Mouse (Mus musculus) spleen, postnatal 0 days (tissue): ENCODE measurements around the gene Bcl6b. TPM values are rescaled to one million over a fixed set of nuclear protein-coding genes. Genes with fewer than 3 reads are reported as not detected.

Experiments
- microRNA counts: library from miRNA; unstranded; fragments of <30 nt; microRNA quantifications from one replicate; lab custom pipeline; 2015
- polyA plus RNA-seq: library from polyadenylated mRNA; unstranded; fragments of >200 nt; fragmentation: Nextera tagmentation; extraction: Ambion mirVana; gene quantifications from 2 replicates; pipeline ENCODE4 v1.2.1, GENCODE M21; 2015

The Bcl6b gene
- 5.9 and 8.2 TPM in 2 replicates for polyA plus RNA-seq

DNA sequence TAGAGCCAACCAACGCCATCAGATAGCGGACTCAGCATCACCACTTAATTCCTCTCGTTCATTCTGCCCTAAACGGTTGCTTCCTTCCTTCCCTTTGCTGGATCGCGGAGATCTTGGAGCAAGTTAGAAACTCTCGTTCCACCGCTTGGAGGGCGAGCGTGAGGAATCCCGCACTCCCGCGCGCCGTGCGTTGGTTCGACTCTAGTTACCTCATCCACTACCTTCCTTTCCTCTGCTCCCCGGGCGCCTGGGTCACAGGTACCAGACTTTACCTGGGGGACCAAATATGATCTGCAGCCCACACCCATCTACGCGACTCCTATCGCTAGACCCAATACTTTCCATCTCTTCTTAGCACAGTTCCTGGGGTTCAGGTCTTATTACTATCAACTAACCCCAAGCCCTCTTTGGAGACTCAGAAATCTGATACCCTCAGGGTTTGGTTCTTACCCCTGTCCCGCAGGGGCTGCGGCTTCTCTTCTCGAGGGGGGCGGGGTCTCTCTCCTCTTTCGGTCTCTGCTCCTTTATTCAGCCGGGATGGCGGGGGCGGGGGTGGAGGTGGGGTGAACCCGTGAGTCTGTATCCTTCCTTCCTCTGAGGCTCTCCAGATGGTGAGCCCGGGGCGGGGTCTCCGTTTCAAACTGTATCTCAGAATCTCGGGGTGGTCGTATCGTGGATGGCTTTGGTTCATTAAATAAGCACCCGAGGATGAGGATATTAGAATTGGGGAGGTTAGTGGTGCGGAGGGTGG is at the start of gene Bcl6b:
TSS of gene Bcl6b (minus strand) at position 539 of the 751 bp plus-strand sequence.

DNA sequence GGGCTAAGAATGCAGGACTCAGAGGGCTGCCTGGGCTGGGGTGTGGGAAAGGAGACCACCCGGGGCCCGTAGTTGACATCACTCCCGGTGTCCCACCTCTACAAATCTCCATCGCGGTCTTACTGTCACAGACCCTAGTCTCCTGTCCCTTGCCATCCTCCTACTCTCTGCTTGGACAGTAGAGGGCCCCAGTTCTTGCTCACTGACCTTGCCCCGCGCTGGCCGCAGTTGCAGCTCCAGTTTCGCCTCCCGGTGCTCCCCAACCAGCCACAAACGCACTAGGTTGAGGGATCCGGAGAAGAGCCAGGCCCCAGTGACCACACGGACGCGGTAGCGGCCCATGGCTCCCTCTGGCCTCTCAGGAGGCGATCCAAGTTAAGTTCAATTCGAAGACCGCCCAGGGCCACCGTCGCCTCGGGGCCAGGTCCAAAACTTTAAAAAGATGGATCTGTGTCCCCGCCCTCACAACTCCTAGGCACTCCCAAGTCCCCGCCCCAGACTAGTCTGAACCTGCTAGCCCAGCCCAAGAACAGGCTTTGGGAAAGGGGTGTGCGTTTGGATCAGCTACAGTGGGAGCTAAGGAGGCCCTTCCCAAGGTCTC is 25.4 kb upstream of the Bcl6b start, which contains the start of gene Alox12:
TSS of gene Alox12 (minus strand) at position 423 of the 601 bp plus-strand sequence.

DNA sequence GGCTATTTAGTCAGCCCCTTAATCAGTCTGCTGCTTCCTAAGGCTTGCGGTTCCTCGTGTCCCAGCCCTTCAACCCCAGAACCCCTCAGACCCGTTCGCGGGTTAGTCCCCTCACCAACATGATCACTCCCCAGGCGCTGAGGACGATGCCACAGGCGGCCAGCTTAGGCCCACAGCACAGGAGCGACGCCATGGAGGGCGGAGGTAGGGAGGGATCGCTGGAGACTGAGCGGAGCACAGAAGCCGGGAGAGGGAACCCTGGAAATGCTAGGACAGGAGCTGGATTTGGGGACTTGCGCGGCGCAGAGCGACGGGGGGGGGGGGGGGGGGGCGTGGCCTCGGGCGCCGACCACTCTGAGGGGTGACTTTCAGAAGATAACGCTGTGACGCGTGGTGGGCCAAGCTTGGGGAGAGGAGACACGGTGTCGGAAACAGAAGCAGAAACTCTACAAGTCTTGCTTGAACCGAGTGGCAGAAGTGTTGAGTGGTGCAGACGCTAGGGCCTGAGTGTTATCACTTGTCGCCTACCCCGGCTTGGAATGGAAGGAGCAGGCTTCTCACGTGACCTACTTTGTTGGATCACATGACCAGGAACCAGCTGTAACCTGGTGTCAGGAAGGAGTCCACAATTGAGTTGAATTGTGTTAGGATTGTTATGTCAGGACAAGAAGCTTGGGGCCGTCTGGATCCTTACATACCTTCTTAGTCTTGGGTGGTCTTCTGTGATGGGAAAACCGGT is 10.1 kb upstream of the Bcl6b start, which contains the start of the genes Gm21988 and Rnasek:
TSS of gene Gm21988 (minus strand) at position 290 of the 739 bp plus-strand sequence.
TSS of gene Rnasek (minus strand) at position 302 of the 739 bp plus-strand sequence.

DNA sequence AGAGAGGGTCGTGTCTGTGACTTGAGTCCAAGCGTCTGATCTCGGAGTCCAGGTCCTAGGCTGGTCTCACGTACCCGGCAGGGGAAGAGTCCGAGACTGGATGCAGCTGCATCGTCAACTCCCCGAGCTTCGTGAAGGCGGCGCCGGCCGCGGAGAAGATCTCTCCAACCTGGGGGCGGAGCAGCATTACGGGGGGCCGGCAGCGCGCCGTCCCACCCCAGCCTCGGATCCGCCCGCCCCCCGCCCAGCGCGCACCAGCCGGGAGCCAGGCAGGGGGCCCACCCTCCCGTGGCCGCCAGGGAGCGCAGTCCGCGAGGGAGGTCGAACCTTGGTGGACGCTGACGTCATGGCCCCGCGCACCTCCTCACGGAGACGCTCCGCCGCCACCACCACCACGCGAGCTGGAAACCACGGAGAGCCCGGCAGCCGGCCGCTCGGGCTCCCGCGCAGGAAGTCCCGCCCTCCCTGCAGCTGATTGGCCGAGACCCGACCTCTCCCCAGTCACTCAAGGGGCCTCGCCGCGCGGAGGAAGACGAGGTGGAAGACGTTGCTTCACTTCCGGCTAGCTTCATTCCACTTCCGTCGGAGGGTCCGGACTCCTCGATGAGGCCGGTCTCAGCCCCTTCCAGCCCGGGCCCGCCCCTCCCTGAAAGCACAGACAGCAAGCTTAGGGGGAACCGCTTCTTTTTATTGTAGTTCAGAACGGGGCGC is 8.0 kb upstream of the Bcl6b start, which contains the start of gene 0610010K14Rik:
TSS of gene 0610010K14Rik (minus strand) at position 458 of the 711 bp plus-strand sequence.

DNA sequence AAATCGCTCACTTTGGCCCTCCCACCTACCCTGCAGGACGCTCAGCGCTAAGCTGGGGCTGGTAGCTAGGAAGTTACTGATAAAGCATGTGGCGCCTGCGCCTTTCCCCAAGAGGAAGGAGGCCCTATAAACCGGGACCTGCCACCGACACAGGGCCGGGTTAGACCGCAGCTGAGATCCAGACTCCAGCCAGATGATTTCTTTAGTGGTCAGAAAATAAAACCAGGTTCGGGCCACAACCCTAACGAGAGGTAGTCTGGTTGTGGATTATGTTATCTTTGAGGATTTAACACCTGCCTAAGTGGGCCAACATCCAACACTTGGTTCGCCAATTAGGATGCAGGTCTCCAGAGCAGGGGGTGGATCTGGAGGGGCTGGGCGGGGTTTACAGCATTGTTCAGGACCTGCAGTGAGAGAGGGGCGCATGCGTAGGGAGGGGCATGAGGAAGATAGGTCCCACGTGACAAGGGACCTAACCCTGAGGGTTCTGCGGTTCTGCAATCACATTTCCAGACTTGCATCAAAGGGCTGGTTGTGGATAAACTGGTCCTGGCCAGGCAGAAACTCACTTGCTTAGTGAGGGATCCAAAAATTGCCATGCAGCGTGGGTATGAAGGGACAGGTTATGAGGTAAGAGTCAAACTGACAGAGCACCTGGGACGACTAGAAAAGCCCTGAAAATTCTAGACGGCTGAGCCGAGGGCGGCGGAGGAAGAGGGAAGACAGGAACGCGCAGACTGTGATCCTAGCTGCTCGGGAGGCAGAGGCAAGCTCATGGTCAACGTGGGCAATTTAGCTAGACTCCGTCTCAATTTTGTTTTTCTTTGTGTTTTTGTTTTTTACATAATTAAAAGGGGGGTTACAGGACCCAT is 8.6 kb downstream of the Bcl6b start, which contains the start of gene Slc16a13:
TSS of gene Slc16a13 (minus strand) at position 334 of the 872 bp plus-strand sequence.

DNA sequence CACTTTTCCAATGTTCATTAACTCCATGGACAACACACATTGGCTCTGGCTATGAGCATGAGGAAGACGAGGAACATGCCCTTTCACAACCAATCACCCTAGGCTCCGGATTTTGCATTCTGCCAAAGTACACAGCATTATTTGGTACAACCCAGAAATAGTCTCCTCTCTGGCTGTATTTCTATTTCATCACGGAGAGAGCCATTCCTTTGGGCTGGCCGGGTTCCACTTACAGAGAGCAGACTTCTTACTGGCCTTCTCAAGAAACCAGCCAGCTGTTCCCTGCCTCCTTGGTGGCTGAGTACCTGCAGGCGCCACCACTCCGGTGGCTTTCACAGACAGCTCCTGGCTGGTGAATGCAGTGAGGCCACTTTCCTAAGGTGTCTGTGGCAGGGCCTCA is 17.2 kb downstream of the Bcl6b start, which contains the start of gene Slc16a11:
TSS of gene Slc16a11 (plus strand) at position 330 of the 400 bp plus-strand sequence.

MicroRNAs within 50 kb of the gene (microRNA counts, 519-probe panel; counts per million panel counts)
- microRNA mmu-miR-195 (lab: Ali Mortazavi, UCI) = 88.3 counts per million
- 88.3 counts per million for microRNA mmu-miR-497 (lab: Ali Mortazavi, UCI)

Other genes with a start within 250 kb of the Bcl6b start
- gene Ctdnep1, start 248.6 kb downstream of the Bcl6b start, polyA plus RNA-seq = 20.7 and 22.4 TPM in 2 replicates
- 69.4 and 73.0 TPM in 2 replicates for gene Elp5, start 247.3 kb downstream of the Bcl6b start, polyA plus RNA-seq
- gene Gabarap, start 238.7 kb downstream of the Bcl6b start, polyA plus RNA-seq = 318 and 353 TPM in 2 replicates
- gene Phf23, start 234.0 kb downstream of the Bcl6b start, polyA plus RNA-seq = 26.6 and 35.9 TPM in 2 replicates
- gene Dvl2, start 229.2 kb downstream of the Bcl6b start, polyA plus RNA-seq = 6.9 and 10.2 TPM in 2 replicates
- gene Acadvl, start 214.4 kb downstream of the Bcl6b start, polyA plus RNA-seq = 58.3 and 59.1 TPM in 2 replicates
- 1.5 and 3.1 TPM in 2 replicates for gene Dlg4, start 212.9 kb downstream of the Bcl6b start, polyA plus RNA-seq
- gene Asgr1, start 175.7 kb downstream of the Bcl6b start, polyA plus RNA-seq = 0.10 and 0.16 TPM in 2 replicates
- 0.12 TPM in 1 of 2 replicates, not detected in the other for gene Asgr2, start 137.2 kb downstream of the Bcl6b start, polyA plus RNA-seq
- gene Mgl2, start 99.5 kb downstream of the Bcl6b start, polyA plus RNA-seq = 2.3 and 3.5 TPM in 2 replicates
- gene Clec10a, start 73.6 kb downstream of the Bcl6b start, polyA plus RNA-seq = 2.9 and 5.5 TPM in 2 replicates
- gene Slc16a11, start 17.0 kb downstream of the Bcl6b start, polyA plus RNA-seq = 0.28 and 0.64 TPM in 2 replicates
- gene Slc16a13, start 8.7 kb downstream of the Bcl6b start, polyA plus RNA-seq = 3.0 and 3.3 TPM in 2 replicates
- gene 0610010K14Rik, start 8.1 kb upstream of the Bcl6b start, polyA plus RNA-seq = 107 and 113 TPM in 2 replicates
- gene Gm21988, start 10.0 kb upstream of the Bcl6b start, polyA plus RNA-seq = 6.9 and 7.8 TPM in 2 replicates
- gene Rnasek, start 10.0 kb upstream of the Bcl6b start, polyA plus RNA-seq = 211 and 216 TPM in 2 replicates
- gene Alox12, start 25.6 kb upstream of the Bcl6b start, polyA plus RNA-seq = 10.6 and 11.9 TPM in 2 replicates
- 0.15 and 0.30 TPM in 2 replicates for gene Alox12e, start 92.8 kb upstream of the Bcl6b start, polyA plus RNA-seq
- gene Alox15, start 122.2 kb upstream of the Bcl6b start, polyA plus RNA-seq = 0.78 and 1.0 TPM in 2 replicates
- gene Pelp1, start 180.2 kb upstream of the Bcl6b start, polyA plus RNA-seq = 14.0 and 14.6 TPM in 2 replicates
- gene Arrb2, start 202.8 kb upstream of the Bcl6b start, polyA plus RNA-seq = 26.4 and 33.6 TPM in 2 replicates
- 20.4 and 26.3 TPM in 2 replicates for gene Med11, start 222.1 kb upstream of the Bcl6b start, polyA plus RNA-seq
- gene Zmynd15, start 229.6 kb upstream of the Bcl6b start, polyA plus RNA-seq = 0.26 and 0.38 TPM in 2 replicates
- gene Cxcl16, start 230.2 kb upstream of the Bcl6b start, polyA plus RNA-seq = 3.3 and 3.7 TPM in 2 replicates